Comparison of ENCODE assay signal across 9 mouse cellular contexts in the genomic region with DNA sequence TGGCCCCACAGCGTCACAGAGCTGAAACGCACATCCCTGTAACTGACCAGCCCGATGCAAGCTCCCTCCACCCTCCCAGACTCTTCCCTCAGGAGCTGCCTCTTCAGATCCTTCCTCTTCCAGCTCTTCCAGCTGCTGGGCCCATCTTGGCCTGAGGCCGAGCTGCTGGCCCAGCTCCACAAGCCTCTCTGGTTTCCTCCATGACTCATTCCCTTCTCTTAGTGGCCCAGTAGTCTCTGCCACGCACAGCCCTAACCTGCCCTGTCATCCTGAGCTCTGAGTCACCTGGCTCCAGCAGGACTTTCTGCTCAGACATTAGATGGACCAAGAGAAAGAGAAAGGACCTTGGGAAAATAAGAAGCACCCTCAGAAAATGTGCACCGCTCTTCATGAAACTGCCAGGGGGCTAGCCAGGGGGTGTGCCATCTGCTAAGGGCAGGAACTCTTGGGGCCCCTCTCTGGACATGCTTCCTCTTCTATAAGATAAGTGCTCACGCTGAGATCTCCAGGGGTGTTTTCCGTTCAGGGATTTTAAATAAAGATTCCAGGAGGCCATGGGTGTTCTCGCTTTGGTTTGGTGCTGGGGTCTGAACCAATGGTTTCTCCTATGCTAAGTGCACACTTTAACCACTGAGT. TPM values are rescaled to one million over a fixed set of nuclear protein-coding genes. Genes with fewer than 3 reads are reported as not detected.
A peak's percentile ranks its signal among the peaks of the same experiment; 100 is the strongest.
DNase-seq lines count a peak whose midpoint lies in the region; ATAC-seq and TF ChIP-seq lines count a peak whose summit lies in the region.
"Had no signal": no experiment of that assay in that cellular context is flagged by ENCODE, and none has a peak within 500 bp of the region (broad histone marks: within the 10 kb centered on the region; RNA-seq: fewer than 3 reads in every experiment).

No protein-coding gene starts in this region.

- no peak for TF ChIP-seq POLR2A in heart, adult 2 months (IDR thresholded peaks at IDR 0.05; ENCODE audit: insufficient read depth, low read depth, low read length)
- TF ChIP-seq POLR2A in myocyte (IDR thresholded peaks at IDR 0.05; ENCODE audit: insufficient read length, low read depth), result peak; percentile 28

- TF ChIP-seq CTCF in C2C12 (IDR thresholded peaks at IDR 0.05; ENCODE audit: control insufficient read depth, insufficient read depth, insufficient read length), result no peak
- no peak for TF ChIP-seq CTCF in heart, adult 2 months (IDR thresholded peaks at IDR 0.05)

- no peaks in the 10 kb centered on the region for H3K9me3 ChIP-seq in midbrain, embryonic 14.5 days (ENCODE audit: control insufficient read depth, low read length)
- H3K9me3 ChIP-seq: limb, embryonic 12.5 days had no signal

- peak; percentile 96 for DNase-seq in adrenal gland, adult 2 months
- DNase-seq in heart, adult 2 months, result peak; percentile 89 to 90
- DNase-seq in kidney, postnatal 25 days, result peak; percentile 60 to 64
- DNase-seq in midbrain, embryonic 14.5 days, result no peak
- DNase-seq in layer of hippocampus, adult 9-10 months (ENCODE audit: low spot score), result no peak
- DNase-seq in layer of hippocampus, adult 18-20 months (ENCODE audit: low spot score in 2 of 2), result no peak

- H3K79me3 ChIP-seq in C2C12 (ENCODE audit: low read depth), result no peaks in the 10 kb centered on the region

- intact Hi-C loops in heart, adult 2 months (cut with DNase I), result loop anchor here (1.0 kb wide), 1 partner anchor 17 kb away; no protein-coding TSS in a partner anchor

- peak overlapping the region; percentile 20 for H3ac ChIP-seq in C2C12 (ENCODE audit: control insufficient read depth, insufficient read length, low read depth)
- no peak overlapping the region for H3ac ChIP-seq in myocyte (ENCODE audit: control insufficient read depth, insufficient read length)

- no peak overlapping the region for H3K27ac ChIP-seq in heart, adult 2 months
- no peak overlapping the region for H3K27ac ChIP-seq in midbrain, embryonic 14.5 days (replicated peaks; ENCODE audit: low read depth, low read length)
- H3K27ac ChIP-seq: limb, embryonic 12.5 days had no signal

- no peaks in the 10 kb centered on the region for H3K36me3 ChIP-seq in C2C12 (ENCODE audit: control insufficient read depth, insufficient read depth)
- H3K36me3 ChIP-seq in heart, adult 2 months (ENCODE audit: control insufficient read depth, insufficient read depth, low read length), result no peaks in the 10 kb centered on the region
- no peaks in the 10 kb centered on the region for H3K36me3 ChIP-seq in myocyte (ENCODE audit: control insufficient read depth, insufficient read depth)
- no peaks in the 10 kb centered on the region for H3K36me3 ChIP-seq in midbrain, embryonic 14.5 days (ENCODE audit: control insufficient read depth, insufficient read depth, low read length)
- H3K36me3 ChIP-seq: limb, embryonic 12.5 days had no signal

- peak overlapping the region; percentile 72 for H3K4me2 ChIP-seq in myocyte (ENCODE audit: low read depth)
- H3K4me2 ChIP-seq in midbrain, embryonic 14.5 days (ENCODE audit: low read length), result no peak overlapping the region
- H3K4me2 ChIP-seq: limb, embryonic 12.5 days had no signal

- H3K4me3 ChIP-seq in C2C12 (ENCODE audit: insufficient read depth, poor library complexity, severe bottlenecking) (no peak overlapping the region), myocyte (no peak overlapping the region)
- no peak overlapping the region for H3K4me3 ChIP-seq in heart, adult 2 months
- no peak overlapping the region for H3K4me3 ChIP-seq in midbrain, embryonic 14.5 days (replicated peaks; ENCODE audit: low read depth, low read length)
- H3K4me3 ChIP-seq: limb, embryonic 12.5 days had no signal

- no peak for TF ChIP-seq EP300 in heart, adult 2 months (IDR thresholded peaks at IDR 0.05; ENCODE audit: insufficient read depth, low read depth, low read length)

- 30% methylated on average over 9 of the region's 9 CpGs for WGBS in heart, adult 2 months
- 79% methylated on average over 9 of the region's 9 CpGs for WGBS in midbrain, embryonic 14.5 days

- H3K27me3 ChIP-seq in C2C12 (ENCODE audit: control insufficient read depth, insufficient read depth, insufficient read length) (no peaks in the 10 kb centered on the region), myocyte (ENCODE audit: control insufficient read depth, insufficient read depth, insufficient read length) (no peaks in the 10 kb centered on the region)
- no peaks in the 10 kb centered on the region for H3K27me3 ChIP-seq in heart, adult 2 months (ENCODE audit: control insufficient read depth, insufficient read depth, low read length)
- H3K27me3 ChIP-seq in midbrain, embryonic 14.5 days (ENCODE audit: control insufficient read depth, insufficient read depth, low read length), result no peaks in the 10 kb centered on the region
- H3K27me3 ChIP-seq: limb, embryonic 12.5 days had no signal

- H3K9ac ChIP-seq in heart, adult 2 months (ENCODE audit: low read depth, low read length), result no peak overlapping the region
- H3K9ac ChIP-seq in midbrain, embryonic 14.5 days (replicated peaks; ENCODE audit: low read length), result no peak overlapping the region
- H3K9ac ChIP-seq: limb, embryonic 12.5 days had no signal

- no peaks in the 10 kb centered on the region for H3K79me2 ChIP-seq in C2C12 (ENCODE audit: control insufficient read depth, insufficient read depth)
- H3K79me2 ChIP-seq in heart, adult 2 months (replicated peaks; ENCODE audit: control insufficient read depth, insufficient read depth, low read length), result no peaks in the 10 kb centered on the region
- H3K79me2 ChIP-seq in myocyte (ENCODE audit: control insufficient read depth, insufficient read depth), result no peaks in the 10 kb centered on the region

- peaks cover 1% of the 10 kb centered on the region; the same call in 1 of the 2 replicates for H3K4me1 ChIP-seq in heart, adult 2 months (ENCODE audit: control insufficient read depth, insufficient read depth, low read length)
- H3K4me1 ChIP-seq in midbrain, embryonic 14.5 days (ENCODE audit: control insufficient read depth, insufficient read depth, low read length), result no peaks in the 10 kb centered on the region
- H3K4me1 ChIP-seq: limb, embryonic 12.5 days had no signal

- ATAC-seq in midbrain, embryonic 14.5 days (ENCODE audit: low FRiP score, low TSS enrichment), result no peak

TF ChIP-seq in C2C12, 6 proteins besides CTCF, POLR2A, EP300 and RAD21 (continues in another document):
- TF ChIP-seq USF1 (IDR thresholded peaks at IDR 0.05; ENCODE audit: low read depth), result no peak
- TF ChIP-seq MYOG (IDR thresholded peaks at IDR 0.05; ENCODE audit: control insufficient read depth, extremely low read depth, insufficient read length), result no peak
- peak; percentile 61 for TF ChIP-seq MAX (IDR thresholded peaks at IDR 0.05)
- no peak for TF ChIP-seq CEBPB (IDR thresholded peaks at IDR 0.05; ENCODE audit: low read depth)

TF ChIP-seq in myocyte, 11 proteins besides CTCF, POLR2A, EP300 and RAD21 (continues in another document):
- TF ChIP-seq TCF3 (IDR thresholded peaks at IDR 0.05; ENCODE audit: insufficient read length, low read depth) (no peak), REST (IDR thresholded peaks at IDR 0.05; ENCODE audit: insufficient read depth, insufficient read length) (no peak), USF1 (IDR thresholded peaks at IDR 0.05; ENCODE audit: low read depth) (no peak), SRF (IDR thresholded peaks at IDR 0.05; ENCODE audit: control insufficient read depth, insufficient read length, low read depth) (no peak)

RNA-seq across cellular contexts. Expression of gene Cnbp, which starts 18.1 kb away (rescaled TPM):
- polyA plus RNA-seq in C2C12 (2012; fragmentation: generic; extraction: Trizol) (353 TPM), myocyte (2012; fragmentation: generic; extraction: Trizol) (196 TPM)
- 100 to 1,000 TPM; 333 to 380 TPM for total RNA-seq in adrenal gland, adult 2 months (2021)
- 73.9 and 76.1 TPM in 2 replicates for polyA plus RNA-seq in adrenal gland, adult 2 months (2012; rRNA removed)
- 100 to 1,000 TPM; 303 to 355 TPM for total RNA-seq in heart, adult 2 months (2021)
- polyA plus RNA-seq in heart, adult 2 months (2012; rRNA removed), result 201 and 451 TPM in 2 replicates
- polyA plus RNA-seq in midbrain, embryonic 14.5 days (2014; fragmentation: Nextera tagmentation; extraction: Ambion mirVana), result 553 and 588 TPM in 2 replicates
- total RNA-seq in layer of hippocampus, adult 18-20 months (2021), result 100 to 1,000 TPM; 261 to 266 TPM

RNA-seq across cellular contexts. Expression of gene Copg1, which starts 18.6 kb away (rescaled TPM):
- polyA plus RNA-seq in C2C12 (2012; fragmentation: generic; extraction: Trizol) (115 TPM), myocyte (2012; fragmentation: generic; extraction: Trizol) (94.2 TPM)
- total RNA-seq in adrenal gland, adult 2 months (2021), result 100 to 1,000 TPM; 102 to 104 TPM
- 26.0 and 41.0 TPM in 2 replicates for polyA plus RNA-seq in adrenal gland, adult 2 months (2012; rRNA removed)
- 10 to 100 TPM; 40.3 to 41.0 TPM for total RNA-seq in heart, adult 2 months (2021)
- 29.5 and 35.9 TPM in 2 replicates for polyA plus RNA-seq in heart, adult 2 months (2012; rRNA removed)
- 161 and 185 TPM in 2 replicates for polyA plus RNA-seq in midbrain, embryonic 14.5 days (2014; fragmentation: Nextera tagmentation; extraction: Ambion mirVana)
- 100 to 1,000 TPM; 253 to 256 TPM for total RNA-seq in layer of hippocampus, adult 18-20 months (2021)

RNA-seq across cellular contexts. Expression of gene Isy1, which starts 30.4 kb away (rescaled TPM):
- polyA plus RNA-seq in C2C12 (2012; fragmentation: generic; extraction: Trizol) (44.4 TPM), myocyte (2012; fragmentation: generic; extraction: Trizol) (21.1 TPM)
- total RNA-seq in adrenal gland, adult 2 months (2021), result 10 to 100 TPM; 44.4 to 55.6 TPM
- 3.1 and 3.8 TPM in 2 replicates for polyA plus RNA-seq in adrenal gland, adult 2 months (2012; rRNA removed)
- 10 to 100 TPM; 22.3 to 22.8 TPM for total RNA-seq in heart, adult 2 months (2021)
- polyA plus RNA-seq in heart, adult 2 months (2012; rRNA removed), result 7.3 and 15.1 TPM in 2 replicates
- polyA plus RNA-seq in midbrain, embryonic 14.5 days (2014; fragmentation: Nextera tagmentation; extraction: Ambion mirVana), result 21.9 and 23.9 TPM in 2 replicates
- total RNA-seq in layer of hippocampus, adult 18-20 months (2021), result 10 to 100 TPM; 24.1 to 25.0 TPM

RNA-seq across cellular contexts. Expression of gene Gm45140, which starts 33.4 kb away (rescaled TPM):
- polyA plus RNA-seq in C2C12 (2012; fragmentation: generic; extraction: Trizol) (2.3 TPM), myocyte (2012; fragmentation: generic; extraction: Trizol) (2.6 TPM)
- total RNA-seq in adrenal gland, adult 2 months (2021), result 1 to 10 TPM; 2.5 TPM
- polyA plus RNA-seq in adrenal gland, adult 2 months (2012; rRNA removed), result 0.02 and 0.15 TPM in 2 replicates
- total RNA-seq in heart, adult 2 months (2021), result 1 to 10 TPM in 1 of 2 experiments, under 1 TPM in 1; 0.23 to 1.4 TPM
- 0.16 and 0.79 TPM in 2 replicates for polyA plus RNA-seq in heart, adult 2 months (2012; rRNA removed)
- polyA plus RNA-seq in midbrain, embryonic 14.5 days (2014; fragmentation: Nextera tagmentation; extraction: Ambion mirVana), result 2.0 and 4.6 TPM in 2 replicates
- total RNA-seq in layer of hippocampus, adult 18-20 months (2021), result 1 to 10 TPM; 1.9 to 3.9 TPM

RNA-seq across cellular contexts. Expression of gene Hmces, which starts 44.7 kb away (rescaled TPM):
- polyA plus RNA-seq in C2C12 (2012; fragmentation: generic; extraction: Trizol), result 43.5 TPM
- 10 to 100 TPM; 21.5 to 22.4 TPM for total RNA-seq in adrenal gland, adult 2 months (2021)
- polyA plus RNA-seq in adrenal gland, adult 2 months (2012; rRNA removed), result 15.4 and 22.3 TPM in 2 replicates
- total RNA-seq in heart, adult 2 months (2021), result 1 to 10 TPM; 8.3 to 9.1 TPM
- 8.2 and 9.4 TPM in 2 replicates for polyA plus RNA-seq in heart, adult 2 months (2012; rRNA removed)
- polyA plus RNA-seq in myocyte (2012; fragmentation: generic; extraction: Trizol), result 28.1 TPM
- 40.5 and 42.3 TPM in 2 replicates for polyA plus RNA-seq in midbrain, embryonic 14.5 days (2014; fragmentation: Nextera tagmentation; extraction: Ambion mirVana)
- total RNA-seq in layer of hippocampus, adult 18-20 months (2021), result 10 to 100 TPM; 26.1 to 26.5 TPM

Comparison
In these comparisons a context has a peak if more than half of its experiments do, and no peak if none do; other contexts are left out.
1. DNase-seq: peak in adrenal gland, adult 2 months (single experiment), heart, adult 2 months (2 of 2) and kidney, postnatal 25 days (2 of 2); none in midbrain, embryonic 14.5 days (single experiment), layer of hippocampus, adult 9-10 months (single experiment) and layer of hippocampus, adult 18-20 months (0 of 2).